In the genomic region with DNA sequence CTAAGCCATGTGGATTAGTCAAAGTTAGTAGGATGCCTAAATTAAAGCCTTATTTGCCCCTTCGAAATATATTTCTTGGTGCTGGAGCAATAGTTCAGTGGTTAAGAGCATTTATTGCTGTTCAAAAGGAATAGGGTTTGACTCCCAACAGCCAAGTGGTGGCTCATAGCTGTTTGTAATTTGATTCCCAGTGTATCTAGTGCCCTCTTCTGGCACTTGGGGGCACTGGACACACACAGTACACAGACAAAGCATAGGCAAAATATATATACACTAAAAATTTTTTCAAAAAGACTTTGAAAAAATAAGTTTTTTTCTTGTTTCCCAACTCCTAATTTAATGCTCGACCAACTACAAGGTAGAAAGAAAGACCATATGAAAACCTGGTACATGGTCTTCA, we compare ENCODE assay signal across 8 mouse cellular contexts. TPM values are rescaled to one million over a fixed set of nuclear protein-coding genes. Genes with fewer than 3 reads are reported as not detected.
DNase-seq lines count a peak whose midpoint lies in the region; ATAC-seq and TF ChIP-seq lines count a peak whose summit lies in the region.

No protein-coding gene starts in this region.

- no peaks in the 10 kb centered on the region for H3K79me2 ChIP-seq in heart, adult 2 months (replicated peaks; ENCODE audit: control insufficient read depth, insufficient read depth, low read length)

- H3K4me1 ChIP-seq in heart, adult 2 months (ENCODE audit: control insufficient read depth, insufficient read depth, low read length) = no peaks in the 10 kb centered on the region
- no peaks in the 10 kb centered on the region for H3K4me1 ChIP-seq in heart, embryonic 10.5 days
- no peaks in the 10 kb centered on the region for H3K4me1 ChIP-seq in forebrain, embryonic 13.5 days

- H3K9ac ChIP-seq in heart, adult 2 months (ENCODE audit: low read depth, low read length) = no peak overlapping the region
- H3K9ac ChIP-seq in forebrain, embryonic 13.5 days = no peak overlapping the region

- no peak for TF ChIP-seq POLR2A in heart, adult 2 months (IDR thresholded peaks at IDR 0.05; ENCODE audit: insufficient read depth, low read depth, low read length)

- no peak overlapping the region for H3K4me2 ChIP-seq in forebrain, embryonic 13.5 days

- WGBS in heart, adult 2 months = 57% methylated on average over 2 of the region's 2 CpGs
- 76% methylated on average over 2 of the region's 2 CpGs for WGBS in heart, embryonic 10.5 days
- WGBS in forebrain, embryonic 13.5 days = 81% methylated on average over 2 of the region's 2 CpGs

- intact Hi-C loops in heart, adult 2 months (cut with DNase I) = loop anchor here (2.0 kb wide), 1 partner anchor 328 kb away; no protein-coding TSS in a partner anchor

- no peak for TF ChIP-seq EP300 in heart, adult 2 months (IDR thresholded peaks at IDR 0.05; ENCODE audit: insufficient read depth, low read depth, low read length)

- H3K27ac ChIP-seq in heart, adult 2 months = no peak overlapping the region
- no peak overlapping the region for H3K27ac ChIP-seq in heart, embryonic 10.5 days
- no peak overlapping the region for H3K27ac ChIP-seq in forebrain, embryonic 13.5 days

- no peaks in the 10 kb centered on the region for H3K9me3 ChIP-seq in heart, embryonic 10.5 days
- no peaks in the 10 kb centered on the region for H3K9me3 ChIP-seq in forebrain, embryonic 13.5 days (replicated peaks)

- ATAC-seq in inflammation-experienced regulatory T-cells, adult 6 months = peak; percentile 82
- ATAC-seq in forebrain, embryonic 13.5 days = no peak

- no peaks in the 10 kb centered on the region for H3K36me3 ChIP-seq in heart, adult 2 months (ENCODE audit: control insufficient read depth, insufficient read depth, low read length)
- no peaks in the 10 kb centered on the region for H3K36me3 ChIP-seq in heart, embryonic 10.5 days
- no peaks in the 10 kb centered on the region for H3K36me3 ChIP-seq in forebrain, embryonic 13.5 days (ENCODE audit: poor library complexity, severe bottlenecking)

- TF ChIP-seq CTCF in heart, adult 2 months (IDR thresholded peaks at IDR 0.05) = peak; percentile 87

- no peaks in the 10 kb centered on the region for H3K27me3 ChIP-seq in heart, adult 2 months (ENCODE audit: control insufficient read depth, insufficient read depth, low read length)
- no peaks in the 10 kb centered on the region for H3K27me3 ChIP-seq in heart, embryonic 10.5 days (ENCODE audit: insufficient read depth, poor library complexity, severe bottlenecking)
- H3K27me3 ChIP-seq in forebrain, embryonic 13.5 days = no peaks in the 10 kb centered on the region

- DNase-seq in heart, adult 2 months = peak in 1 of 2 experiments; percentile 15
- no peak for DNase-seq in heart, embryonic 10.5 days (ENCODE audit: low spot score)
- DNase-seq in 3T3-L1 (ENCODE audit: low read depth, low spot score) (peak; percentile 72), NIH3T3 (ENCODE audit: low read depth) (peak; percentile 68)
- DNase-seq in retina, adult 2 months (ENCODE audit: low read depth, low spot score) = peak; percentile 6
- DNase-seq in left cerebral cortex, adult 9 months (ENCODE audit: low spot score in 2 of 2) = no peak

- H3K4me3 ChIP-seq in heart, adult 2 months = no peak overlapping the region
- no peak overlapping the region for H3K4me3 ChIP-seq in heart, embryonic 10.5 days
- no peak overlapping the region for H3K4me3 ChIP-seq in forebrain, embryonic 13.5 days

RNA-seq across cellular contexts. Expression of a gene that starts 13.3 kb away (rescaled TPM):
- total RNA-seq in heart, adult 2 months (2021) = 1 to 10 TPM; 2.9 to 3.3 TPM
- 1.4 and 2.3 TPM in 2 replicates for polyA plus RNA-seq in heart, adult 2 months (2012; rRNA removed)
- polyA plus RNA-seq in heart, embryonic 10.5 days (2016; fragmentation: Nextera tagmentation; extraction: Ambion mirVana) = 13.0 and 13.1 TPM in 2 replicates
- polyA plus RNA-seq in inflammation-experienced regulatory T-cells, adult 6 months (2017; shearing (Covaris generic)) = 1 to 10 TPM; 3.0 to 4.2 (median 3.7) TPM
- polyA plus RNA-seq in forebrain, embryonic 13.5 days (2015; fragmentation: Nextera tagmentation; extraction: Ambion mirVana) = 36.4 and 37.8 TPM in 2 replicates

RNA-seq across cellular contexts. Expression of a gene that starts 49.5 kb away (rescaled TPM):
- total RNA-seq in heart, adult 2 months (2021) = 10 to 100 TPM in 1 of 2 experiments, 1 to 10 TPM in 1; 9.2 to 10.2 TPM
- 0.92 and 1.5 TPM in 2 replicates for polyA plus RNA-seq in heart, adult 2 months (2012; rRNA removed)
- polyA plus RNA-seq in heart, embryonic 10.5 days (2016; fragmentation: Nextera tagmentation; extraction: Ambion mirVana) = 5.8 and 6.6 TPM in 2 replicates
- polyA plus RNA-seq in inflammation-experienced regulatory T-cells, adult 6 months (2017; shearing (Covaris generic)) = 10 to 100 TPM; 11.7 to 15.7 (median 14.2) TPM
- polyA plus RNA-seq in forebrain, embryonic 13.5 days (2015; fragmentation: Nextera tagmentation; extraction: Ambion mirVana) = 9.5 and 10.6 TPM in 2 replicates

RNA-seq across cellular contexts. Expression of a gene that starts 49.6 kb away (rescaled TPM):
- 1 to 10 TPM; 4.6 to 4.9 TPM for total RNA-seq in heart, adult 2 months (2021)
- 1.4 and 2.8 TPM in 2 replicates for polyA plus RNA-seq in heart, adult 2 months (2012; rRNA removed)
- 8.8 and 10.2 TPM in 2 replicates for polyA plus RNA-seq in heart, embryonic 10.5 days (2016; fragmentation: Nextera tagmentation; extraction: Ambion mirVana)
- polyA plus RNA-seq in inflammation-experienced regulatory T-cells, adult 6 months (2017; shearing (Covaris generic)) = 10 to 100 TPM; 11.6 to 17.0 (median 13.5) TPM
- 16.3 and 17.6 TPM in 2 replicates for polyA plus RNA-seq in forebrain, embryonic 13.5 days (2015; fragmentation: Nextera tagmentation; extraction: Ambion mirVana)

Comparison
In these comparisons a context has a peak if more than half of its experiments do, and no peak if none do; other contexts are left out.
1. DNase-seq: peak in 3T3-L1 (single experiment), NIH3T3 (single experiment) and retina, adult 2 months (single experiment); none in heart, embryonic 10.5 days (single experiment) and left cerebral cortex, adult 9 months (0 of 2).